Mouse (Mus musculus) mesoderm, embryonic 11.5 days (tissue): ENCODE results near the gene Gstp1.
"Not testable (repeated sequence)": the region's sequence is repeated elsewhere in the genome, so short reads cannot be mapped to it uniquely, and the experiment has no call there.

Source experiments
- DNase-seq: peaks from one replicate; pipeline ENCODE4 v3.0.0-alpha.2; 2012; ENCODE audit warnings: low read depth, low spot score

Gene Gstp1

GRCm38 (mm10) chr19:4060044-4060898, 22.5 kb upstream of the Gstp1 start:
- DNase-seq = not testable (repeated sequence)

GRCm38 (mm10) chr19:4059069-4059740, 21.4 kb upstream of the Gstp1 start, which contains the start of gene Gstp3:
Gene Gstp3 (minus strand): TSS chr19:4059569.
- DNase-seq = no peak

- DNase-seq = no peak
Measured at GRCm38 (mm10) chr19:4058581-4058980, 20.8 kb upstream of the Gstp1 start.

- DNase-seq = no peak
Measured at GRCm38 (mm10) chr19:4057962-4058361, 20.2 kb upstream of the Gstp1 start.

- no peak for DNase-seq
Measured at GRCm38 (mm10) chr19:4057389-4057788, 19.6 kb upstream of the Gstp1 start.

- no peak for DNase-seq
Measured at GRCm38 (mm10) chr19:4056727-4057126, 18.9 kb upstream of the Gstp1 start.

- DNase-seq = no peak
Measured at GRCm38 (mm10) chr19:4055947-4056693, 18.3 kb upstream of the Gstp1 start.

GRCm38 (mm10) chr19:4055216-4055946, 17.6 kb upstream of the Gstp1 start:
- DNase-seq = no peak

GRCm38 (mm10) chr19:4054613-4055012, 16.8 kb upstream of the Gstp1 start:
- no peak for DNase-seq

- DNase-seq = no peak
Measured at GRCm38 (mm10) chr19:4052516-4053030, 14.8 kb upstream of the Gstp1 start.

- DNase-seq = peak; percentile 73
Measured at GRCm38 (mm10) chr19:4051741-4052515, 14.1 kb upstream of the Gstp1 start.

- DNase-seq = no peak
Measured at GRCm38 (mm10) chr19:4051016-4051415, 13.2 kb upstream of the Gstp1 start.

GRCm38 (mm10) chr19:4049069-4049468, 11.3 kb upstream of the Gstp1 start:
- DNase-seq = not testable (repeated sequence)

GRCm38 (mm10) chr19:4047859-4048258, 10.1 kb upstream of the Gstp1 start:
- peak; percentile 88 for DNase-seq

- DNase-seq = no peak
Measured at GRCm38 (mm10) chr19:4046866-4047254, 9.1 kb upstream of the Gstp1 start.

- peak; percentile 62 for DNase-seq
Measured at GRCm38 (mm10) chr19:4045966-4046865, 8.4 kb upstream of the Gstp1 start, which contains the start of gene Gstp2. Gene Gstp2 (minus strand): TSS chr19:4046023.

GRCm38 (mm10) chr19:4044109-4044508, 6.3 kb upstream of the Gstp1 start:
- not testable (repeated sequence) for DNase-seq

- no peak for DNase-seq
Measured at GRCm38 (mm10) chr19:4042124-4042523, 4.3 kb upstream of the Gstp1 start.

GRCm38 (mm10) chr19:4041500-4041899, 3.7 kb upstream of the Gstp1 start:
- not testable (repeated sequence) for DNase-seq
